Mouse (Mus musculus) hindbrain, embryonic 14.5 days (tissue): ENCODE data around the gene Avil. TPM values are rescaled to one million over a fixed set of nuclear protein-coding genes. Genes with fewer than 3 reads are reported as not detected.

ENCODE experiments used
- ATAC-seq: fragments of 200-750 bp; cut with Nextera tagmentation; 2 replicates; pipeline ENCODE4 v1.8.0; 2017; ENCODE audit warnings: moderate number of reproducible peaks, mild to moderate bottlenecking, moderate TSS enrichment, moderate library complexity; ENCODE audit not compliant: low FRiP score
- DNase-seq: peaks from one replicate; pipeline ENCODE4 v3.0.0-alpha.2; 2015; ENCODE audit warnings: low spot score
- H3K27ac ChIP-seq: fragments of 300-500 bp; sonication (generic); 2 replicates; pipeline ENCODE4 v1.5.1; 2014; ENCODE audit warnings: mild to moderate bottlenecking, moderate library complexity
- H3K27me3 ChIP-seq: fragments of 300-500 bp; sonication (generic); 2 replicates; pipeline ENCODE4 v1.6.1; 2014; ENCODE audit warnings: mild to moderate bottlenecking, low read length, mixed read lengths; ENCODE audit not compliant: control insufficient read depth, insufficient read depth
- H3K36me3 ChIP-seq: fragments of 300-500 bp; sonication (generic); replicated peaks from 2 replicates; pipeline ENCODE4 v1.6.1; 2014; ENCODE audit not compliant: control insufficient read depth, insufficient read depth
- H3K4me1 ChIP-seq: fragments of 300-500 bp; sonication (generic); replicated peaks from 2 replicates; pipeline ENCODE4 v1.6.1; 2014; ENCODE audit warnings: antibody characterized with exemption, low read length, mixed read lengths; ENCODE audit not compliant: control insufficient read depth, insufficient read depth
- H3K4me2 ChIP-seq: fragments of 300-500 bp; sonication (generic); replicated peaks from 2 replicates; pipeline ENCODE4 v1.6.1; 2014; ENCODE audit warnings: mild to moderate bottlenecking, moderate library complexity
- H3K4me3 ChIP-seq: fragments of 300-500 bp; sonication (generic); replicated peaks from 2 replicates; pipeline ENCODE4 v1.5.1; 2014; ENCODE audit warnings: mild to moderate bottlenecking, low read length
- H3K9ac ChIP-seq: fragments of 300-500 bp; sonication (generic); 2 replicates; pipeline ENCODE4 v1.6.1; 2014
- H3K9me3 ChIP-seq: fragments of 300-500 bp; sonication (generic); 2 replicates; pipeline ENCODE4 v1.6.1; 2016; ENCODE audit warnings: low read length; ENCODE audit not compliant: control insufficient read depth
- WGBS: fragments of 180-500 bp; shearing (Covaris S2); extraction: QIAGEN DNeasy Blood & Tissue Kit; methylation state at CpG from one replicate; pipeline ENCODE4 v1.1.7; 2014; 5-methylcytosine and 5-hydroxymethylcytosine counted together
- polyA plus RNA-seq: library from polyadenylated mRNA; unstranded; fragments of >200 nt; fragmentation: Nextera tagmentation; extraction: Ambion mirVana; gene quantifications from 2 replicates; pipeline ENCODE4 v1.2.1, GENCODE M21; 2014

Gene Avil
- polyA plus RNA-seq, 1 experiment from 2014 or later = 0.60 TPM

- H3K36me3 ChIP-seq = peaks cover 15% of the 10 kb centered on the region
- H3K9ac ChIP-seq = no peak overlapping the region
- peaks cover 53% of the 10 kb centered on the region for H3K27me3 ChIP-seq
- H3K4me3 ChIP-seq = peak overlapping the region; percentile 11; the same call in 1 of the 2 replicates
- DNase-seq = no peak
- no peak overlapping the region for H3K4me2 ChIP-seq
- H3K27ac ChIP-seq = no peak overlapping the region
- 4% methylated on average over 35 of the region's 35 CpGs for WGBS
- no peak for ATAC-seq
- no peaks in the 10 kb centered on the region for H3K9me3 ChIP-seq
- H3K4me1 ChIP-seq = no peaks in the 10 kb centered on the region
These were observed 48.3 kb downstream of the Avil start for GRCm38 (mm10) chr10:127048608-127049394.

DNA sequence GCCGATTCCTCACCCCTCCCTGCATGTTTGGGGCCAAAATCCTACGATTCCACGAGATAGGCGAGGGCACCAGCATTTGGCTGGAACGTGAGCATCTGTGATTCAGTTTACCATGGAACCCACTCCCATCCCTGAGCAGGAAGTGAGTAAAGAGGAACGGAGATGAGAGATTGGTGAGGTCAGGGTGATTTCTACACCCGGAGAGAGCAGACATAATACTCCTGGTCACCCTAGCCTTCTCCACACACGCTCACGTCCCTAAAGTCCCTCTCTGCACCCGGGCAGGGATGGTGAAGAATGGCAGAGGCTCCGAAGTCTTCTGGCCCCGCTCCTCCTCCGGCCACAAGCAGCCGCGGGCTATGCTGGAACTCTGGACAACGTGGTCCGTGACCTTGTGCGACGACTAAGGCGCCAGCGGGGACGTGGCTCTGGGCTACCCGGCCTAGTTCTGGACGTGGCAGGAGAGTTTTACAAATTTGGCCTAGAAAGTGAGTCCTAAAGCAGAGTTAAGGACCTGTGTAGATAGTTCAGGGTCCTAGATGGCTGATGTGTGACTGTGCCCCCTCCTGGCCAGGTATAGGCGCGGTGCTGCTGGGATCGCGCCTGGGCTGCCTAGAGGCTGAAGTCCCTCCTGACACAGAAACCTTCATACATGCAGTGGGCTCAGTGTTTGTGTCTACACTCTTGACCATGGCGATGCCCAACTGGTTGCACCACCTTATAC lies 49.0 kb downstream of the Avil start:
- H3K4me3 ChIP-seq = peak overlapping the region; percentile 11; the same call in 1 of the 2 replicates
- H3K9me3 ChIP-seq = no peaks in the 10 kb centered on the region
- no peak overlapping the region for H3K4me2 ChIP-seq
- peaks cover 53% of the 10 kb centered on the region for H3K27me3 ChIP-seq
- 4% methylated on average over 29 of the region's 29 CpGs for WGBS
- DNase-seq (no peak), ATAC-seq (no peak)
- H3K36me3 ChIP-seq = peaks cover 23% of the 10 kb centered on the region
- no peak overlapping the region for H3K9ac ChIP-seq
- H3K27ac ChIP-seq = no peak overlapping the region
- no peaks in the 10 kb centered on the region for H3K4me1 ChIP-seq

DNA sequence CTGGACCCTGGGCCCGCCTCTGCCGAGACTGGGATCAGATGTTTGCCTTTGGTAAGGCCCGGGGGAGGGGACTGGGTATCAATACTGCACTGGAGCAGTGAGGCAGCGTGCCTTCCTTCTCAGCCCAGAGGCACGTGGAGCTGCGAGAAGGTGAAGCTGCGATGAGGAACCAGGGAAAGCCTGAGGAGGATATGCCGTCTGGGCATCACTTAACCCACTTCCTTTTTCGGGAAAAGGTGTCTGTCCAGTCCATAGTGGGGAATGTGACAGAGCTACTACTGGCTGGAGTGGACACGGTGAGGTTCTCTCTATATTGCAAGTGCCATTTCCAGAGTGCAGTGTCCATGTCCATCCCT lies 49.6 kb downstream of the Avil start:
- H3K36me3 ChIP-seq = peaks cover 23% of the 10 kb centered on the region
- H3K4me2 ChIP-seq = no peak overlapping the region
- peaks cover 53% of the 10 kb centered on the region for H3K27me3 ChIP-seq
- 23% methylated on average over 10 of the region's 10 CpGs for WGBS
- ATAC-seq (no peak), DNase-seq (no peak)
- no peak overlapping the region for H3K9ac ChIP-seq
- no peak overlapping the region for H3K27ac ChIP-seq
- H3K4me1 ChIP-seq = no peaks in the 10 kb centered on the region
- no peak overlapping the region for H3K4me3 ChIP-seq
- H3K9me3 ChIP-seq = no peaks in the 10 kb centered on the region

GRCm38 (mm10) chr10:127054646-127055045 lies 54.1 kb downstream of the Avil start:
- H3K27ac ChIP-seq = no peak overlapping the region
- 74% methylated on average over 4 of the region's 4 CpGs for WGBS
- peaks cover 52% of the 10 kb centered on the region for H3K36me3 ChIP-seq

GRCm38 (mm10) chr10:127055406-127055805 lies 54.9 kb downstream of the Avil start:
- 91% methylated on average over 8 of the region's 8 CpGs for WGBS
- H3K4me3 ChIP-seq = no peak overlapping the region
- no peak overlapping the region for H3K27ac ChIP-seq
- peaks cover 11% of the 10 kb centered on the region for H3K4me1 ChIP-seq
- no peak for ATAC-seq
- H3K9me3 ChIP-seq = no peaks in the 10 kb centered on the region
- no peak overlapping the region for H3K4me2 ChIP-seq
- H3K9ac ChIP-seq = no peak overlapping the region
- no peak for DNase-seq
- peaks cover 52% of the 10 kb centered on the region for H3K36me3 ChIP-seq
- peaks cover 22% of the 10 kb centered on the region for H3K27me3 ChIP-seq

More at GRCm38 (mm10) chr10:127054646-127055045, 54.1 kb downstream of the Avil start:
- no peak overlapping the region for H3K4me2 ChIP-seq
- no peak overlapping the region for H3K9ac ChIP-seq
- H3K4me1 ChIP-seq = peaks cover 11% of the 10 kb centered on the region
- no peaks in the 10 kb centered on the region for H3K9me3 ChIP-seq
- DNase-seq (no peak), ATAC-seq (no peak)
- H3K27me3 ChIP-seq = peaks cover 30% of the 10 kb centered on the region
- H3K4me3 ChIP-seq = no peak overlapping the region

GRCm38 (mm10) chr10:127056490-127056889 lies 56.0 kb downstream of the Avil start:
- Histone ChIP-seq H3K4me3 (no peak overlapping the region), H3K4me2 (no peak overlapping the region), H3K27me3 (peaks cover 12% of the 10 kb centered on the region), H3K4me1 (peaks cover 18% of the 10 kb centered on the region), H3K36me3 (peaks cover 52% of the 10 kb centered on the region), H3K9me3 (no peaks in the 10 kb centered on the region), H3K9ac (no peak overlapping the region), H3K27ac (no peak overlapping the region)
- 91% methylated on average over 20 of the region's 20 CpGs for WGBS
- no peak for ATAC-seq
- no peak for DNase-seq

DNA sequence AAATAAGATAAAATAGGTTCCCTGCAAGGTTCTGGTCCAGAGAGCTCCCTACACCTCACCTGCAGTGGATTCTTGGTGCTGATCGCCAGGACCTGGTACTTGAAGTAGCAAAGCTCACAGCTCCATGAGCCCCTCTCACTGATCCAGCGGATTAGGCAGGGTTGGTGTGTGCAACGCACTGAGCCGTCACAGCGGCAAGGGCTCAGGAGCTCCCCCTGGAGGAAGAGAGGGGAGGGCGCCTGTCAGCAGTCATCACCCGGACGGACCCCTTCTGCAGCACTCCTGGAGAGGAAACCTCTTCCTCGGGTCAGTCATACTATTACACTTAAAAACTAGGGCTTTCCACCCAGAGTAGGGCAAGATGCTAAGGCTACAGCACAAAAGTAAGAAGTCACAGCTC lies 57.7 kb downstream of the Avil start:
- WGBS = 1% methylated on average over 9 of the region's 9 CpGs
- peaks cover 49% of the 10 kb centered on the region for H3K36me3 ChIP-seq
- no peaks in the 10 kb centered on the region for H3K9me3 ChIP-seq
- peak; percentile 82 for DNase-seq
- H3K27ac ChIP-seq = no peak overlapping the region
- H3K4me3 ChIP-seq = peak overlapping the region; percentile 90
- H3K27me3 ChIP-seq = no peaks in the 10 kb centered on the region
- H3K4me1 ChIP-seq = peaks cover 26% of the 10 kb centered on the region
- peak; percentile 13; the same call in 1 of the 2 replicates for ATAC-seq
- H3K9ac ChIP-seq = peak overlapping the region; percentile 96
- peak overlapping the region; percentile 60 for H3K4me2 ChIP-seq

- ATAC-seq (no peak), DNase-seq (no peak)
- 2% methylated on average over 8 of the region's 8 CpGs for WGBS
- Histone ChIP-seq H3K27me3 (no peaks in the 10 kb centered on the region), H3K4me2 (peak overlapping the region; percentile 60), H3K4me3 (peak overlapping the region; percentile 90), H3K9ac (peak overlapping the region; percentile 96), H3K36me3 (peaks cover 44% of the 10 kb centered on the region), H3K27ac (peak overlapping the region; percentile 98; the same call in 1 of the 2 replicates), H3K4me1 (peaks cover 26% of the 10 kb centered on the region), H3K9me3 (no peaks in the 10 kb centered on the region)
These were observed 58.2 kb downstream of the Avil start for GRCm38 (mm10) chr10:127058708-127059107.

DNA sequence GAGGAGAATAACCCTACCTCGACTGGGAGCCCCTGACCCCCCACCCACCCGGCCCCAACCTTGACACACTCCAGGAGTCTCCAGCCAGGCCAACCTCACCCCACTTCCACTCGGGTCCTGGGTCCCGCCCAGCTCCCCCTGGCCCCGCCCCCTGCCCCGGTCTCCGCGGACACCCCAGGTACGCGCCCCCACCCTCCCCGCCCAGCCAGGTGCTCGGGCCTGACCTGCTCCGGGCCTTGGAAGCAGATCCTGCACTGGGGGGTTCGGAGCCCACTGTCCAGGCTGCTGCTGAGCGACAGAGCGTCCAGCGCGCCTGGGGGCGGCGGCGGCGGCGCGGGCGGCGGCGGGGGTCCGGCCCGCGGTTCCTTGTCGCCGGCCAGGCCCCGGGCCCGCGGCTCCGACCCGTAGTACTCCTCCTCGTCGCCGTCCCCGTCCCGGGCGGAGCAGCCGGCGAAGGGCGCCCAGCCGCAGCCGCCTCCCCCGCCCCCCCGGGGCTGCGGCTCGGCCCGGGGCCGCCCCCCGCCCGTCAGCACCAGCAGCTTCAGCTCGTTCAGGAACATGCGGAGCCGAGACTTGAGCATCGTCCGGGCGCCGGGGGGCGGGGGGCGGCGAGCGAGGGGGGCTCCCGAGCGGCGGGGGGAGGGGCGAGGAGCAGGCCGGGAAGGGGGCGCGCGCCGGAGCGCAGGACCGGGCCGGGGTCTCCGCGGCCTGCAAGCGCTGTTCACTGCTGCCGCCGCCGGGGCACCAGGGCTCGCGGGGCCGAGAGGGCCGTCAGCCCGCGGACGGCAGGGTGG lies 58.9 kb downstream of the Avil start:
- ATAC-seq = no peak
- peaks cover 26% of the 10 kb centered on the region for H3K4me1 ChIP-seq
- peak overlapping the region; percentile 98 for H3K27ac ChIP-seq
- H3K27me3 ChIP-seq = no peaks in the 10 kb centered on the region
- no peaks in the 10 kb centered on the region for H3K9me3 ChIP-seq
- H3K9ac ChIP-seq = peak overlapping the region; percentile 96
- peak overlapping the region; percentile 60 for H3K4me2 ChIP-seq
- peak overlapping the region; percentile 90 for H3K4me3 ChIP-seq
- peaks cover 37% of the 10 kb centered on the region for H3K36me3 ChIP-seq
- DNase-seq = no peak
- WGBS = under 1% methylated on average over 63 of the region's 92 CpGs
